Mouse (Mus musculus): ENCODE results near the gene Tmc5.

Tmc5 gene

DNA sequence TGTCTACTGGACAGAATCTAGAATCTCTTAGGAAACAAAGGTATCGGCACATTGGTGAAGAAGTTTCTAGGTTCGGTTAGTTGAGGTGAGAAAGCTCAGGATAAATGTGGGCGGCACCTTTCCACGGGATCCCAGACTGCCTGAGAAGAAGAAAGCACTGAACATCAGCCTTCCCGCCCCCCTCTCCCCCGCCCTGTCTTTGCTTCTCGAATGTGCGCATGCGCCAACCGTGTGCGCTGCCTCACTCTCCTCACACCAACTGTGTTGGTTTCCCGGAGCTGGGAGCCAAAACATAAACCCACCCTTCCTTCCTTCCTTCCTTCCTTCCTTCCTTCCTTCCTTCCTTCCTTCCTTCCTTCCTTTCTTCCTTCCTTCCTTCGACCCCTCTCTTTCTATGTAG, 13.6 kb downstream of the Tmc5 start:
- DNase-seq (ENCODE audit: low spot score), result no peak

DNA sequence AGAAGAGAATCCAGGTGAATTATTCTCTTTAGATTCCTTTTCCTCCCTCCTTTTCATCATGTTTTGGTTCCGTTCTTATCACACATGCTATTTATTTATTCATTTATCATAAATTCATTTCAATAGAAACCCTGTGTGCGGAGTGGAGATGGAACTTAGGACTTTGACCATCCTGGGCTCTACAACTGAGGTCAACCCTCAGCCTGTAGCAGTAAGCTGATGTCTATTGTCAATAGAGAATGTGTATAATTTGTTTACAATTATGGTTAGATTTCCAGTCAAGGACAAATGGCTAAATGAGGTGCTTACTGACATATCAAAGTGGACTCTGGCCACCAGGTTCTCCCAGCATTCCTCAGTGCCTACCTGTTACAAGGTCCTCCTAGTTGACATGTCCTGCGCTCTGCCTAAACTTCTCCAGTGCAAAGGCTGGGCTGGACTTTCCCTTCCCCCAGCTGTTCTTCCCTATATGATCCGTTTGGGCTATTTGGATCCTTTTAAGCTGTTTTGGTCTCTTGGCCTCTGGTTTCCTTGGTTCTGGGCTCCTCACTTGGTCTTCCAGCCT, 14.2 kb downstream of the Tmc5 start:
- DNase-seq (ENCODE audit: low spot score), result no peak

GRCm38 (mm10) chr7:118611933-118612332, 14.8 kb downstream of the Tmc5 start:
- DNase-seq (ENCODE audit: low spot score), result no peak

DNA sequence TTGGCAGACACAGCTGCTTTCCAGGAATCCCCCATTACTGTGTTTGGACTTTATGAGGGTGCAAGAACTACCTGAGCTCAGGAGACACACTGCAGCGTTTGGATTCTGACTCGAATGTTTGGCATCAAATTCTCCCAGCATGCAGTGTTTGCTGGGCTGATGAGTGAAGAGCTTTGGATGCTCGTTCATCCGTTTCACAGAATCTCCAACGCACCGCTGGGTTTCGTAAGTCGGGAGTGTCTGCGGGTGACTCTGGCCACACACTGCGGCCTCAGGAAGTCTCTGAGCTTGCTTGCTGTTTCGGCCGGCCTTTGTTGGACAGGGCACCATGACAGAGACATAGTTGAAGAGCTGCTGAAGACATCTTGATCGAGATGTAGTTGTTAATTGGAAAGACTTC, 17.0 kb downstream of the Tmc5 start:
- peak; percentile 5 for DNase-seq (ENCODE audit: low spot score)

DNA sequence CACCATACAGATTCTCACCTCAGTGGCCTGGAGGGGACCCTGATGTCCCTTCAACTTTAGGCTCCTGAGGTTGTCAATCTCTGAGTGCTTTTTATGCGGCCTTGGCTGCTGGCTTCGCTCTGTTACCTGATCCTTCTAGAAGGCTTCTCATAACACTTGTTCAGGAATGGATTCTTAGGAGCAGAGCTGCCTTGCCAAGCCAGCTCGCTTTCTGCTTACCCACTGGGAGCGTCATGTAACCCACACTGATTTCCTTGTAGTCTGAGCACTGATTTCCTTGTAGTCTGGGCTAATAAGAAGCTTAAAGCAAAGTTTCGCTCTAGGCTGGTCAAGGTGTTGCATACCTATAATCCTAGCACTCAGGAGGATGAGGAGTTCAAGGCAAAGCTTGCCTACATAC, 21.0 kb downstream of the Tmc5 start:
- DNase-seq (ENCODE audit: low spot score), result no peak

DNA sequence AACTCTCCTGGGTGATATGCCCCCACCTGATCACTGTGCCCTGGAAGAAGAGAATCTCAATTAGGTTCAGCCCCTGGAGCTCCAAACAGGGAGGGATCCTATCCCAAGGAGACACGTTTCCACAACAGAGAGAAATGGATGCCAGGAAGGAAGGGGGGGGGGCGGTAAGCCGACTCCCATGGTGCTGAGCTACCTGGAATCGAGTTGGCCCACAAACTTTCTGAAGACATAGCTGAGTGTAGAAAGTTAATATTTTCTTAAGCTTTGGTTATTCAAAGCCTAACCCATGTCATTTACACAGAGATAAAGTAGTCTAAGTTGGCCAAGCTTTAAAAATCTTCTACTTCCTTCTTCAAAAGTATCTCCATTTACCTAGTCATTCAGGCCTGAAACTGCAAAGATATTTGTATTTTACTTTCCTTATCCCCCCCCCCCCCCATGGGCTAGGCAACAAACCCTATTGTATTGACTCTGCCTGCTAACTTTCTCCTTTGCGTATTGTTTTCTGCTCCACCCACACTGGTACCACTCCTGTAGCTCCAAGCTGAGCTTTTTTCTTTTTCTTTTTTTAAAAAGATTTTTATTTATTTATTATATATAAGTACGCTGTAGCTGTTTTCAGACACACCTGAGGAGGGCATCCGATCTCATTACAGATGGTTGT, 23.3 kb downstream of the Tmc5 start:
- DNase-seq (ENCODE audit: low spot score), result no peak

DNA sequence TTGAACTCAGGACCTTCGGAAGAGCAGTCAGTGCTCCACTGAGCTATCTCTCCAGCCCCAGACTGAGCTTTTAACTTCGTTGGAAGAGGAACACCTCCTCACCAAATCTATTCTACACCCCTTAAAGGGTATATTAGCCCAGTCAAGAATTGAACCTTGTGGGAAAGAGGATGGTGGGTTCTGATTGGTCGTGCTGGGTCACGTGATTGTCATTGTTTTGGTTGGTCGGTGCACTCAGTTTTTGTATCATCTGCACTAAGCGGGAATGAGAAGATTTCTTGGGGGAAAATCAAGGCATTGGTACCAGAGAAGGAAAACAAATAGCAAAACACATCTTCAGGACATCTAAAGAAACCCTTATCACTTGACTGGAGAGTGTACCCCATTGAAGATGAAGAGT, 24.0 kb downstream of the Tmc5 start:
- DNase-seq (ENCODE audit: low spot score), result no peak

- no peak for DNase-seq (ENCODE audit: low spot score)
Observed at GRCm38 (mm10) chr7:118627550-118628298, 30.6 kb downstream of the Tmc5 start.

GRCm38 (mm10) chr7:118633094-118633493, 36.0 kb downstream of the Tmc5 start:
- DNase-seq (ENCODE audit: low spot score), result no peak

DNA sequence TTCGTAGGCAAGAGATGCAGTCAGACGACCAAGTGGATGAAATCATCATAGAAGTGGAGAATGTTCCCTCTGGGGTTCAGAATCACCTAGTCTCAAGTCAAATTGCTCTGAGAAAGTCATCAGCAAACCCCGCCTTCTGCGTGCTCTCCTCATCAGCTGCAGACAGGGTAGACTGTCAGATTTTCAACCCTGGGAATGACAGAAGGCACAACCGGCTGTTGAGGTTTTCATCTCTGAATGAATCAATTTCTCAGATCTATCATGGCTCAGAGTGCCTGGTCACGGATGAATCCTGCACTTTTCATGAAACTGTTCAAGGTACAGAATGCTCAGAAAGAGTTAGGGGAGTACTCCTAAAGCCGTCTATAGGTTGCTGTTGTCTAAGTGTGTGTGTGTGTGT, 36.9 kb downstream of the Tmc5 start:
- DNase-seq (ENCODE audit: low spot score), result no peak

GRCm38 (mm10) chr7:118637466-118637865, 40.4 kb downstream of the Tmc5 start:
- no peak for DNase-seq (ENCODE audit: low spot score)

DNA sequence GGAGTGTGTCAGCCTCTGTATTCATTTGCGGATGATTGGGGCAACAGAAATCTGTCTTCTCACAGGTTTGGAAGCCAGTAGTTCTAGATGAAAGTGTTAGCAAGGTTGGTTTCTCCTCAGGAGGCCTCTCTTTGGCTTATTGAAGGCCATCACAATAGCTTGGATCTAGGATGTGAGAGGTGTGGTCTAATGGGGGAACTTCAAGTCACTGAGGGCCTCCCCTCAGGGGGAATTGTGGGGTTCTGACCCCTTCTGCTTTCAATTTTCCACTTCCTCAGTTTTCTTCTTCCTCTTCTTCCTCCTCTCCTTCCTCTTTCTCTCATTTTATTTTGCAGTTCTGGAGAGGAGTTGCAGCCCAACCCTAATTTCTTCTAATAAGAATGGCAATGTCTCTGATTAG, 49.1 kb downstream of the Tmc5 start:
- DNase-seq (ENCODE audit: low spot score), result no peak

GRCm38 (mm10) chr7:118649328-118649727, 52.2 kb downstream of the Tmc5 start:
- DNase-seq (ENCODE audit: low spot score), result no peak

GRCm38 (mm10) chr7:118650119-118650518, 53.0 kb downstream of the Tmc5 start:
- no peak for DNase-seq (ENCODE audit: low spot score)

DNA sequence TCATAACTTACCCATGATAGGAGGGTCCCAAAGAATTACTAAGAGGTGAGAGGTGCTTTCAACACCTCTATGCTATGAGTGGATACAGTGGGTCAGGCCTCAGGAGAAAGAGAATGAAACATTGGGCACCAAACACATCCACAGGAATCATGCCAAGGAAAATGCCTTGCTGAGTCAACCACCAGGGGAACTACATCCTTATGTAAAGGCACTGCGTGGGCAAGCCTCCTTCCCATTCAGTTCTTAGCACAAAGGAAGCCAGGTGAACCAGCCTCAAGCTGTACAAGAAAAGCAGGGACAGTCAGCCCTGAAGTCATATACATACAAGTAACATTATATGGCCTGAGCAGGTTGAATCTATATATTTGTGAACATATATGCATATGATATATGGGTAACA, 53.8 kb downstream of the Tmc5 start:
- no peak for DNase-seq (ENCODE audit: low spot score)

DNA sequence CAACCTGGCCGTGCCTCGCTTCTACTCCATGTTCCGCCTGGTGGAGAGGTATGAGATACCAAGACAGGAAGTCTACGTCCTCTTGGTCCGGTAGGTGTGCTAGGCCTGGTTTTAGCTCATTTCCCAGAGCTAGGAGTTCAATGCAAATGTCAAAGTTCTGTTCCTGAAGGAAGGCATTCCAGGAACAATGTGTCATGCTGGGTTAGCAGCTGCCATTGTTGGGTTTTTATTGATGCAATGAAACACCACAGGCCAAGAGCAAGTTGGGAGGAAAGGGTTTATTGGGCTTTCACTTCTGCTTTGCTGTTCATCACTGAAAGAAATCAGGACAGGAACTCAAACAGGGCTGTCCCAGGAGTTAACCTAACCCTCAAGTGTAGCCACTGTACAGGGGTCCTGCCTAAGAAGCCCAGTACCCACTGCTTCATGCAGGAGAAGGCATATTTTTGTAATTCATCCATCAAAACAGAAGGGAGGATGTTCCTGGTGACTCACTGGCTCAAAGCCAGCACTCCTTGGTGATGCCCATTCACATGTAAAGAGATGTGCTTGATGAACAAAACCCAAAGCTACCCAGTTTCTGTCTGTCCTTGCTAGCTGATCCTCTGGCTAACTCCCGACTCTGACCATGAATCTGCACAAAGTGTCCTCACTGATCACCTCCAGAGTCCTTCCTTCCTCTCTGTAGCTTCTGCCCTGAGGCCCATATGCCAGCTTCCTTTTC, 55.6 kb downstream of the Tmc5 start:
- no peak for DNase-seq (ENCODE audit: low spot score)

GRCm38 (mm10) chr7:118656730-118657129, 59.6 kb downstream of the Tmc5 start:
- peak; percentile 5 for DNase-seq (ENCODE audit: low spot score)

DNA sequence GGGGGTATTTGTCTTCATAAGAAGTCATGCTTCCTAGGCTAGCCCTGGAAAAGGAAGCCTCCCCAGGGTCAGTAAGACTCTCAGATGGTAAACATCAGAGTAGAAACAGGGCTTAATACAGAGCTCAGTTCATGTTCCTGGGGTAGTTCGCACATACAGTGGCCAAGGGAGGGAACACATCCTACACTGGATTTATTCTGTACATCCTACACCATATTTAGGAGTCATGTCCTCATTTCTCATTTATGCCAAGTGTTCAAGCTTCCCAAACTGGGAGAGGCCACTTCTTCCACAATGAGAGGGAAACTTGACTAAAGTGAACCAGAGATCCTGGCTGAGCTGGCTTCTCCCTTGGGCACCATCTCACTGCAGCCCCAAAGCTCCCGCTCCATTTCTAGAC, 70.7 kb downstream of the Tmc5 start:
- no peak for DNase-seq (ENCODE audit: low spot score)

GRCm38 (mm10) chr7:118670142-118670541, 73.0 kb downstream of the Tmc5 start:
- DNase-seq (ENCODE audit: low spot score), result no peak

- DNase-seq (ENCODE audit: low spot score), result no peak
Observed at GRCm38 (mm10) chr7:118676826-118677225, 79.7 kb downstream of the Tmc5 start.

GRCm38 (mm10) chr7:118688199-118688598, 91.1 kb downstream of the Tmc5 start:
- DNase-seq (ENCODE audit: low spot score), result peak; percentile 90

DNA sequence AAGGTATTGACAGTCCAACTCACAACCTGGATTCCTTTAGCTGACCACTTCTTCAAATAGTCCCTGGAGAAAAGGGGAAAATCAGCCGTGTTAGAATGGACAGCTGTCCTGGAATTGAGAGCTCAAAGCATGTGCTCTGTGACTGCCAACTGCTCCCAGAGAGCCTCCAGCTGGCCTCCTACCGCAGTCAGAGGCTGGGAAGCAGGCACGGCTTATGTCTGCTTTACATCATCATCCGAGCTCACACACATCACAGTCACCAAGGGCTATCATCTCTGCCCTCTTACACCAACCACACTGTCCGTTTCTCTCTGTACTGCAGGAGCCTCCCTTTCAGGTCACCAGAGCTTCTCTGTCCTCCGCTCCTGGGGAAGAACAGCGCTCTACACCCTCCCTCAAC, 92.0 kb downstream of the Tmc5 start:
- DNase-seq (ENCODE audit: low spot score), result no peak

- no peak for DNase-seq (ENCODE audit: low spot score)
Observed at GRCm38 (mm10) chr7:118691287-118691686, 94.2 kb downstream of the Tmc5 start.

Data from embryo, embryonic 10.5 days (tissue).